Mouse (Mus musculus) heart, adult 2 months (tissue): ENCODE results near the gene Gmnn. TPM values are rescaled to one million over a fixed set of nuclear protein-coding genes. Genes with fewer than 3 reads are reported as not detected.

Experiments used
- DNase-seq, 2 experiments: peaks; one replicate each; pipeline ENCODE4 v3.0.0; 2021
- H3K27ac ChIP-seq: fragments of 200-600 bp; 2 replicates; pipeline ENCODE4 v1.8.1; 2022
- H3K27me3 ChIP-seq: fragments of 200-500 bp; 2 replicates; pipeline ENCODE4 v1.6.1; 2012; ENCODE audit warnings: mild to moderate bottlenecking, low read length, inconsistent platforms, mixed read lengths; ENCODE audit not compliant: control insufficient read depth, insufficient read depth
- H3K36me3 ChIP-seq: fragments of 200-500 bp; 2 replicates; pipeline ENCODE4 v1.6.1; 2012; ENCODE audit warnings: low read length, inconsistent platforms; ENCODE audit not compliant: control insufficient read depth, insufficient read depth
- H3K4me1 ChIP-seq: fragments of 200-500 bp; 2 replicates; pipeline ENCODE4 v1.6.1; 2011; ENCODE audit warnings: low read length; ENCODE audit not compliant: control insufficient read depth, insufficient read depth
- H3K4me3 ChIP-seq: fragments of 200-600 bp; 2 replicates; pipeline ENCODE4 v1.8.1; 2022
- H3K79me2 ChIP-seq: fragments of 200-500 bp; replicated peaks from 2 replicates; pipeline ENCODE4 v1.6.1; 2012; ENCODE audit warnings: mild to moderate bottlenecking, inconsistent platforms, low read length, moderate library complexity, mixed read lengths; ENCODE audit not compliant: control insufficient read depth, insufficient read depth
- H3K9ac ChIP-seq: fragments of 200-500 bp; 2 replicates; pipeline ENCODE4 v1.6.1; 2012; ENCODE audit warnings: low read depth, mild to moderate bottlenecking, control low read depth, inconsistent platforms, low read length, mixed read lengths
- CTCF ChIP-seq: fragments of 200-600 bp; IDR thresholded peaks from 2 replicates; pipeline ENCODE4 v1.8.1; 2022; ENCODE audit warnings: antibody characterized with exemption, mild to moderate bottlenecking, moderate library complexity
- EP300 ChIP-seq: fragments of 200-500 bp; IDR thresholded peaks from 2 replicates; pipeline ENCODE4 v1.6.1; 2011; ENCODE audit warnings: low read depth, low read length, control low read depth; ENCODE audit not compliant: insufficient read depth
- POLR2A ChIP-seq: fragments of 200-500 bp; IDR thresholded peaks from 2 replicates; pipeline ENCODE4 v1.6.1; 2011; ENCODE audit warnings: mild to moderate bottlenecking, low read depth, low read length, control low read depth; ENCODE audit not compliant: insufficient read depth
- WGBS: fragments of 180-500 bp; shearing (Covaris S2); methylation state at CpG from one replicate; pipeline ENCODE4 v1.1.7; 2018; 5-methylcytosine and 5-hydroxymethylcytosine counted together
- intact Hi-C: fragments of 180-260 bp; cut with DNase I; formaldehyde crosslinking; loops from one replicate; pipeline ENCODE4 v1.15.1; 2025
- polyA plus RNA-seq: library from polyadenylated mRNA; depleted of rRNA; stranded (reverse); fragments of >200 nt; gene quantifications from 2 replicates; pipeline ENCODE4 v1.2.3, GENCODE M21; 2012; rRNA removed
- total RNA-seq, 2 experiments: library from RNA; stranded (reverse); gene quantifications; 2 replicates each; pipeline ENCODE4 v1.2.3; 2021

The Gmnn gene
- total and polyA plus RNA-seq, 3 experiments, result 12.9 to 72.3 (median 45.9) TPM

GRCm38 (mm10) chr13:24712581-24713130 lies 49.1 kb downstream of the Gmnn start:
- WGBS, result 43% methylated on average over 7 of the region's 7 CpGs
- H3K4me1 ChIP-seq, result peaks cover 4% of the 10 kb centered on the region

GRCm38 (mm10) chr13:24710968-24711367 lies 50.8 kb downstream of the Gmnn start:
- Histone ChIP-seq H3K36me3 (no peaks in the 10 kb centered on the region), H3K27ac (peak overlapping the region; percentile 31; the same call in 1 of the 2 replicates)

More at GRCm38 (mm10) chr13:24712581-24713130, 49.1 kb downstream of the Gmnn start:
- no peaks in the 10 kb centered on the region for H3K36me3 ChIP-seq
- intact Hi-C loops, result loop anchor here (1.0 to 10.0 kb wide), 2 partner anchors 212 to 230 kb away; no protein-coding TSS in a partner anchor
- peak overlapping the region; percentile 17; the same call in 1 of the 2 replicates for H3K27ac ChIP-seq
- no peak overlapping the region for H3K4me3 ChIP-seq
- no peak overlapping the region for H3K9ac ChIP-seq
- H3K27me3 ChIP-seq, result no peaks in the 10 kb centered on the region
- TF ChIP-seq POLR2A (no peak), CTCF (no peak), EP300 (no peak)
- no peaks in the 10 kb centered on the region for H3K79me2 ChIP-seq
- peak in 1 of 2 experiments; percentile 13 for DNase-seq

DNA sequence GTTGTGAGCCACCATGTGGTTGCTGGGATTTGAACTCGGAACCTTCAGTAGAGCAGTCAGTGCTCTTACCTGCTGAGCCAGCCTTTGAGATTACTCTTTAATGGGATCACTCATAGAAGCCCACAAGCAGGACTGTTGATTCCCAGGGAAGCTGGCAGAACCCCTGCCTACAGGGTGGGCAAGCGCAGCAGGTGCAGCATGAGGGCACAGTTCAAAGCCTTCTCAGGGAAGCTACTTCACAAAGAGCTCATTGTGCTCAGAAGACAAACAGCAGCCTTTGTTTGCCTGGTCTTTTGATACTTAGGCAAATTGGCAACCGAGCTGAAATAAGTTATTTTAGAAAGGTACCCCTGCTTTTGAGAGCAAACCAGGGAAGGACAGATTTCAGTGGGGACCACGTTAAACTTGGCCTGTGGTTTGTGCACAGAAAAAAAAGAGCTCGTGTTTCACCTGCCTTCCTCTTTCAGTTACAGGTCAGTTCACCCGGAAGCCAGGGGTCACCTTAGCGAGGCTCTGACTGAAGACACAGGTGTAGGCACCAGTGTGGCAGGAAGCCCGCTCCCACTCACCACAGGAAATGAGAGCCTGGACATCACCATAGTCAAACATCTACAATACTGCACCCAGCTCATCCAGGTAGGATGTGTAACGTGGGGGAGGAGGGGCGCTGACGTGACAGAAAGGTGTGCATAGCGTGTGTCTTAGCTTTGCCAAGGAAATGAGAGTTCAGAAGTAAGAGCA lies 51.9 kb downstream of the Gmnn start:
- Histone ChIP-seq H3K36me3 (no peaks in the 10 kb centered on the region), H3K9ac (no peak overlapping the region), H3K4me1 (peaks cover 4% of the 10 kb centered on the region), H3K27me3 (no peaks in the 10 kb centered on the region), H3K4me3 (no peak overlapping the region), H3K27ac (no peak overlapping the region), H3K79me2 (no peaks in the 10 kb centered on the region)
- 81% methylated on average over 12 of the region's 12 CpGs for WGBS
- TF ChIP-seq EP300, result no peak
- TF ChIP-seq POLR2A, result no peak
- no peak for TF ChIP-seq CTCF
- intact Hi-C loops, result loop anchor here (10.0 kb wide), 1 partner anchor 215 kb away; no protein-coding TSS in a partner anchor
- no peak for DNase-seq

More at GRCm38 (mm10) chr13:24710968-24711367, 50.8 kb downstream of the Gmnn start:
- 38% methylated on average over 7 of the region's 7 CpGs for WGBS
- intact Hi-C loops, result loop anchor here (10.0 kb wide), 1 partner anchor 214 kb away; no protein-coding TSS in a partner anchor
- Histone ChIP-seq H3K27me3 (no peaks in the 10 kb centered on the region), H3K4me1 (peaks cover 4% of the 10 kb centered on the region), H3K9ac (no peak overlapping the region), H3K4me3 (no peak overlapping the region), H3K79me2 (no peaks in the 10 kb centered on the region)
- no peak for TF ChIP-seq EP300
- TF ChIP-seq CTCF, result no peak
- TF ChIP-seq POLR2A, result no peak
- peak in 1 of 2 experiments; percentile 17 for DNase-seq

DNA sequence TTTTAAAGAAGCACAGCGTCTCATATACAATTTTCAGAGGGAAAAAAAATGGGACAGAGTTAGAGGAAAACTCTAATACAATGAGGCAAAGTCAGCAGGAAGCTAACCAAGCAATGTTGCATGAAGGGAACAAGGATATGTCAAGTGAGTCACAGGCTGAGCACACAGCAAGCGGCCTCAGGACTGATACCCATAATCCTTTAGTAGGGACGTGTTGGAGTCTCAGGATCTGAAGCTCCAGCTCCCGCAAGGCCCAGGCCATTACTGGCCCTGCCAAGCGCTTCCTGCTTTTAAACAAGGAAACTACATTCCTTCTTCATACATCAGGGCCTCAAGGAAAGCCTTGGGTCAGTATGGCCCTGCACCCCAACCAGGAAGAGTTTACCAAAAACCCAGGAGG lies 59.6 kb downstream of the Gmnn start:
- DNase-seq, result no peak
- Histone ChIP-seq H3K79me2 (no peaks in the 10 kb centered on the region), H3K4me3 (no peak overlapping the region), H3K27me3 (no peaks in the 10 kb centered on the region), H3K4me1 (no peaks in the 10 kb centered on the region), H3K36me3 (no peaks in the 10 kb centered on the region), H3K27ac (no peak overlapping the region), H3K9ac (no peak overlapping the region)
- intact Hi-C loops, result no loop called here
- WGBS, result 68% methylated on average over 5 of the region's 5 CpGs
- TF ChIP-seq CTCF, result no peak
- TF ChIP-seq EP300, result no peak
- TF ChIP-seq POLR2A, result no peak

Other genes with a start within 250 kb of the Gmnn start
- gene Ripor2, start 179.7 kb downstream of the Gmnn start, total RNA-seq, result 1 to 10 TPM; 7.4 to 8.2 TPM
- gene Ripor2, start 179.7 kb downstream of the Gmnn start, polyA plus RNA-seq, result 4.7 and 5.5 TPM in 2 replicates
- gene Armh2, start 20.7 kb downstream of the Gmnn start, total RNA-seq, result not detected
- gene Armh2, start 20.7 kb downstream of the Gmnn start, polyA plus RNA-seq, result not detected in 2 replicates
- gene BC005537, start 39.7 kb upstream of the Gmnn start, total RNA-seq, result 100 to 1,000 TPM; 111 to 126 TPM
- 30.7 and 50.1 TPM in 2 replicates for gene BC005537, start 39.7 kb upstream of the Gmnn start, polyA plus RNA-seq
- 100 to 1,000 TPM; 383 to 456 TPM for gene Acot13, start 69.6 kb upstream of the Gmnn start, total RNA-seq
- 365 and 457 TPM in 2 replicates for gene Acot13, start 69.6 kb upstream of the Gmnn start, polyA plus RNA-seq
- gene Tdp2, start 69.8 kb upstream of the Gmnn start, total RNA-seq, result 10 to 100 TPM; 12.0 to 13.1 TPM
- 8.0 and 14.5 TPM in 2 replicates for gene Tdp2, start 69.8 kb upstream of the Gmnn start, polyA plus RNA-seq
- gene D130043K22Rik, start 83.2 kb upstream of the Gmnn start, total RNA-seq, result under 1 TPM in 1 of 2 experiments, not detected in 1; 0.05 TPM
- 0.04 TPM in 1 of 2 replicates, not detected in the other for gene D130043K22Rik, start 83.2 kb upstream of the Gmnn start, polyA plus RNA-seq
- 10 to 100 TPM; 26.7 to 28.7 TPM for gene Aldh5a1, start 175.7 kb upstream of the Gmnn start, total RNA-seq
- 9.6 and 16.2 TPM in 2 replicates for gene Aldh5a1, start 175.7 kb upstream of the Gmnn start, polyA plus RNA-seq
- 1 to 10 TPM; 2.1 to 2.7 TPM for gene Gpld1, start 181.2 kb upstream of the Gmnn start, total RNA-seq
- gene Gpld1, start 181.2 kb upstream of the Gmnn start, polyA plus RNA-seq, result 0.98 and 1.6 TPM in 2 replicates